Mouse (Mus musculus) embryonic facial prominence, embryonic 11.5 days (tissue): Measurements from ENCODE around the gene Cd8b1. TPM values are rescaled to one million over a fixed set of nuclear protein-coding genes. Genes with fewer than 3 reads are reported as not detected.

ENCODE experiments used
- ATAC-seq: fragments of 200-750 bp; cut with Nextera tagmentation; replicated peaks from 2 replicates; pipeline ENCODE4 v1.8.0; 2017; ENCODE audit warnings: low read depth; ENCODE audit not compliant: insufficient number of reproducible peaks, low FRiP score, low TSS enrichment
- DNase-seq: peaks from one replicate; pipeline ENCODE4 v3.0.0-alpha.2; 2015; ENCODE audit warnings: low spot score
- H3K27ac ChIP-seq: fragments of 300-500 bp; sonication (generic); replicated peaks from 2 replicates; pipeline ENCODE4 v1.5.1; 2014; ENCODE audit warnings: mild to moderate bottlenecking, low read depth, low read length, control low read depth
- H3K27me3 ChIP-seq: fragments of 300-500 bp; sonication (generic); 2 replicates; pipeline ENCODE4 v1.6.1; 2014; ENCODE audit warnings: mild to moderate bottlenecking, low read length, moderate library complexity, mixed read lengths; ENCODE audit not compliant: control insufficient read depth, insufficient read depth
- H3K36me3 ChIP-seq: fragments of 300-500 bp; sonication (generic); replicated peaks from 2 replicates; pipeline ENCODE4 v1.6.1; 2014; ENCODE audit warnings: low read depth, mild to moderate bottlenecking, low read length, moderate library complexity, mixed read lengths; ENCODE audit not compliant: control insufficient read depth, insufficient read depth
- H3K4me1 ChIP-seq: fragments of 300-500 bp; sonication (generic); 2 replicates; pipeline ENCODE4 v1.6.1; 2014; ENCODE audit warnings: low read length, mixed read lengths; ENCODE audit not compliant: control insufficient read depth, insufficient read depth
- H3K4me2 ChIP-seq: fragments of 300-500 bp; sonication (generic); 2 replicates; pipeline ENCODE4 v1.6.1; 2014; ENCODE audit warnings: low read depth, mild to moderate bottlenecking, control low read depth, low read length, moderate library complexity
- H3K4me3 ChIP-seq: fragments of 300-500 bp; sonication (generic); 2 replicates; pipeline ENCODE4 v1.5.1; 2014; ENCODE audit warnings: low read depth, low read length, control low read depth
- H3K9ac ChIP-seq: fragments of 300-500 bp; sonication (generic); replicated peaks from 2 replicates; pipeline ENCODE4 v1.6.1; 2014; ENCODE audit warnings: mild to moderate bottlenecking, control low read depth, low read length
- H3K9me3 ChIP-seq: fragments of 300-500 bp; sonication (generic); replicated peaks from 2 replicates; pipeline ENCODE4 v1.6.1; 2016; ENCODE audit warnings: mild to moderate bottlenecking, low read length, inconsistent platforms, mixed read lengths; ENCODE audit not compliant: control insufficient read depth
- WGBS: fragments of 180-500 bp; shearing (Covaris S2); extraction: QIAGEN DNeasy Blood & Tissue Kit; methylation state at CpG from one replicate; pipeline ENCODE4 v1.1.7; 2014; 5-methylcytosine and 5-hydroxymethylcytosine counted together
- polyA plus RNA-seq: library from polyadenylated mRNA; unstranded; fragments of >200 nt; fragmentation: Nextera tagmentation; extraction: Ambion mirVana; gene quantifications from 2 replicates; pipeline ENCODE4 v1.2.1, GENCODE M21; 2014

The Cd8b1 gene
- polyA plus RNA-seq, 1 experiment from 2014 or later, result not detected

GRCm38 (mm10) chr6:71333031-71333430, 10.4 kb downstream of the Cd8b1 start:
- H3K9ac ChIP-seq, result no peak overlapping the region
- ATAC-seq, result no peak
- H3K27ac ChIP-seq, result no peak overlapping the region
- no peaks in the 10 kb centered on the region for H3K4me1 ChIP-seq
- H3K27me3 ChIP-seq, result no peaks in the 10 kb centered on the region
- DNase-seq, result no peak
- 82% methylated on average over 3 of the region's 3 CpGs for WGBS
- H3K9me3 ChIP-seq, result no peaks in the 10 kb centered on the region
- no peak overlapping the region for H3K4me2 ChIP-seq
- no peaks in the 10 kb centered on the region for H3K36me3 ChIP-seq
- no peak overlapping the region for H3K4me3 ChIP-seq

- no peak overlapping the region for H3K4me2 ChIP-seq
- no peaks in the 10 kb centered on the region for H3K27me3 ChIP-seq
- 88% methylated on average over 11 of the region's 11 CpGs for WGBS
Observed at GRCm38 (mm10) chr6:71333578-71334273, 11.1 kb downstream of the Cd8b1 start.

GRCm38 (mm10) chr6:71337666-71338065, 15.1 kb downstream of the Cd8b1 start:
- Histone ChIP-seq H3K4me1 (no peaks in the 10 kb centered on the region), H3K4me2 (no peak overlapping the region), H3K27ac (no peak overlapping the region), H3K9me3 (no peaks in the 10 kb centered on the region), H3K9ac (no peak overlapping the region), H3K36me3 (no peaks in the 10 kb centered on the region), H3K27me3 (no peaks in the 10 kb centered on the region), H3K4me3 (no peak overlapping the region)
- no peak for DNase-seq
- WGBS, result 96% methylated on average over 8 of the region's 8 CpGs
- ATAC-seq, result no peak

More at GRCm38 (mm10) chr6:71333578-71334273, 11.1 kb downstream of the Cd8b1 start:
- Histone ChIP-seq H3K4me1 (no peaks in the 10 kb centered on the region), H3K27ac (no peak overlapping the region), H3K9me3 (no peaks in the 10 kb centered on the region), H3K36me3 (no peaks in the 10 kb centered on the region), H3K4me3 (no peak overlapping the region), H3K9ac (no peak overlapping the region)
- ATAC-seq (no peak), DNase-seq (no peak)

- H3K4me3 ChIP-seq, result no peak overlapping the region
- H3K4me1 ChIP-seq, result no peaks in the 10 kb centered on the region
- DNase-seq (no peak), ATAC-seq (no peak)
- H3K27ac ChIP-seq, result no peak overlapping the region
- H3K4me2 ChIP-seq, result no peak overlapping the region
- H3K9ac ChIP-seq, result no peak overlapping the region
- H3K36me3 ChIP-seq, result no peaks in the 10 kb centered on the region
- H3K9me3 ChIP-seq, result no peaks in the 10 kb centered on the region
- H3K27me3 ChIP-seq, result no peaks in the 10 kb centered on the region
- WGBS, result 89% methylated on average over 3 of the region's 3 CpGs
Observed at GRCm38 (mm10) chr6:71338941-71339340, 16.4 kb downstream of the Cd8b1 start.

GRCm38 (mm10) chr6:71339351-71339750, 16.8 kb downstream of the Cd8b1 start:
- Histone ChIP-seq H3K9me3 (no peaks in the 10 kb centered on the region), H3K27ac (no peak overlapping the region), H3K4me1 (no peaks in the 10 kb centered on the region), H3K36me3 (no peaks in the 10 kb centered on the region), H3K4me3 (no peak overlapping the region), H3K27me3 (no peaks in the 10 kb centered on the region), H3K4me2 (no peak overlapping the region), H3K9ac (no peak overlapping the region)
- no peak for DNase-seq
- 82% methylated on average over 4 of the region's 4 CpGs for WGBS
- no peak for ATAC-seq

- Histone ChIP-seq H3K27ac (no peak overlapping the region), H3K27me3 (no peaks in the 10 kb centered on the region), H3K9ac (no peak overlapping the region), H3K9me3 (no peaks in the 10 kb centered on the region), H3K4me1 (no peaks in the 10 kb centered on the region), H3K36me3 (no peaks in the 10 kb centered on the region), H3K4me3 (no peak overlapping the region), H3K4me2 (no peak overlapping the region)
- 92% methylated on average over 9 of the region's 9 CpGs for WGBS
- ATAC-seq (no peak), DNase-seq (no peak)
Observed at GRCm38 (mm10) chr6:71341179-71341578, 18.6 kb downstream of the Cd8b1 start.

GRCm38 (mm10) chr6:71348006-71348405, 25.4 kb downstream of the Cd8b1 start:
- Histone ChIP-seq H3K36me3 (no peaks in the 10 kb centered on the region), H3K9me3 (no peaks in the 10 kb centered on the region), H3K9ac (no peak overlapping the region), H3K27ac (no peak overlapping the region), H3K4me2 (no peak overlapping the region), H3K4me1 (no peaks in the 10 kb centered on the region), H3K27me3 (no peaks in the 10 kb centered on the region), H3K4me3 (no peak overlapping the region)
- no peak for ATAC-seq
- no peak for DNase-seq
- WGBS, result 93% methylated on average over 9 of the region's 9 CpGs

- Histone ChIP-seq H3K36me3 (no peaks in the 10 kb centered on the region), H3K4me1 (no peaks in the 10 kb centered on the region), H3K27me3 (no peaks in the 10 kb centered on the region), H3K9ac (no peak overlapping the region), H3K4me3 (no peak overlapping the region), H3K4me2 (no peak overlapping the region), H3K9me3 (no peaks in the 10 kb centered on the region), H3K27ac (no peak overlapping the region)
- ATAC-seq, result no peak
- no peak for DNase-seq
- WGBS, result 95% methylated on average over 3 of the region's 3 CpGs
Observed at GRCm38 (mm10) chr6:71351201-71351600, 28.6 kb downstream of the Cd8b1 start.
